Mouse (Mus musculus) heart, postnatal 0 days (tissue): ENCODE results near the gene Abhd13. TPM values are rescaled to one million over a fixed set of nuclear protein-coding genes. Genes with fewer than 3 reads are reported as not detected.

Source experiments
- ATAC-seq: fragments of 200-750 bp; cut with Nextera tagmentation; 2 replicates; pipeline ENCODE4 v1.8.0; 2017; ENCODE audit warnings: low read depth, moderate number of reproducible peaks, moderate library complexity; ENCODE audit not compliant: insufficient read depth
- DNase-seq: peaks from one replicate; pipeline ENCODE4 v3.0.0-alpha.2; 2016; ENCODE audit warnings: low spot score
- H3K27ac ChIP-seq: fragments of 300-500 bp; sonication (generic); 2 replicates; pipeline ENCODE4 v1.5.1; 2014; ENCODE audit warnings: low read depth, mild to moderate bottlenecking
- H3K27me3 ChIP-seq: fragments of 300-500 bp; sonication (generic); 2 replicates; pipeline ENCODE4 v1.6.1; 2014; ENCODE audit warnings: low read length, mixed read lengths; ENCODE audit not compliant: control insufficient read depth, insufficient read depth
- H3K36me3 ChIP-seq: fragments of 300-500 bp; sonication (generic); replicated peaks from 2 replicates; pipeline ENCODE4 v1.6.1; 2014; ENCODE audit warnings: low read length, mixed read lengths; ENCODE audit not compliant: control insufficient read depth, insufficient read depth
- H3K4me1 ChIP-seq: fragments of 300-500 bp; sonication (generic); 2 replicates; pipeline ENCODE4 v1.6.1; 2014; ENCODE audit warnings: antibody characterized with exemption; ENCODE audit not compliant: control insufficient read depth, insufficient read depth
- H3K4me2 ChIP-seq: fragments of 300-500 bp; sonication (generic); 2 replicates; pipeline ENCODE4 v1.6.1; 2014; ENCODE audit warnings: low read depth, mild to moderate bottlenecking, low read length, moderate library complexity
- H3K4me3 ChIP-seq: fragments of 300-500 bp; sonication (generic); 2 replicates; pipeline ENCODE4 v1.5.1; 2014; ENCODE audit warnings: low read depth, low read length
- H3K9ac ChIP-seq: fragments of 300-500 bp; sonication (generic); replicated peaks from 2 replicates; pipeline ENCODE4 v1.6.1; 2014; ENCODE audit warnings: low read depth, low read length, mixed read lengths
- H3K9me3 ChIP-seq: fragments of 300-500 bp; sonication (generic); replicated peaks from 2 replicates; pipeline ENCODE4 v1.6.1; 2016; ENCODE audit warnings: low read length; ENCODE audit not compliant: control insufficient read depth
- CTCF ChIP-seq: IDR thresholded peaks from 2 replicates; pipeline ENCODE4 v1.5.1; 2016; ENCODE audit warnings: antibody characterized with exemption, control low read depth, low read depth
- EP300 ChIP-seq: IDR thresholded peaks from 2 replicates; pipeline ENCODE4 v1.6.1; 2016; ENCODE audit warnings: antibody characterized with exemption, low read depth
- WGBS: fragments of 180-500 bp; shearing (Covaris S2); extraction: QIAGEN DNeasy Blood & Tissue Kit; methylation state at CpG from one replicate; pipeline ENCODE4 v1.1.7; 2014; 5-methylcytosine and 5-hydroxymethylcytosine counted together
- polyA plus RNA-seq: library from polyadenylated mRNA; unstranded; fragments of >200 nt; fragmentation: Nextera tagmentation; extraction: Ambion mirVana; gene quantifications from 2 replicates; pipeline ENCODE4 v1.2.1, GENCODE M21; 2015
- total RNA-seq: library from RNA; depleted of rRNA; stranded (reverse); fragments of >200 nt; gene quantifications from 2 replicates; pipeline ENCODE4 v1.2.3, GENCODE M21; 2014; ENCODE audit warnings: low replicate concordance

Gene Abhd13
- total and polyA plus RNA-seq, 2 experiments from 2014 or later = 11.5 to 19.9 TPM

DNA sequence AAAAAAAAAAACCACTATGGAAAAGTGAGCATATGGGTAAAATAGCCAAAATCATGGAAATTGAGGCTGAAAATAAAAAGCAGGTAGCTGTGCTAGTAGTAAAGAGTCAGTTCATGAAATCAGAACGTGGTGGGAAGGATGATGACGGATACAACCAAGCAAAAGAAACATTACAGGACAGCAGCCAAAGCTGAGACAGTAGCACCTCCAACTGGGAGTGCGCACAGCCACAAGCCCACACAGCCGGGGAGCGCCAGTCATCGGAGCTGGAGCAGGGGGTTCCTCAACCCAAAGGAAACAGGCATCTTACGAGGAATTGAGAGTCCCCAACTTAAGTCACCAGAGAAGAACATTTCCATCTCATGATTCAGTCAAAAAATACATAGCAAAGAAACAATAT is 26.6 kb downstream of the Abhd13 start:
- H3K4me3 ChIP-seq = no peak overlapping the region
- TF ChIP-seq CTCF (no peak), EP300 (no peak)
- WGBS = 75% methylated on average over 7 of the region's 7 CpGs
- DNase-seq (no peak), ATAC-seq (no peak)
- H3K36me3 ChIP-seq = no peaks in the 10 kb centered on the region
- 0 out of 2 replicates have a peak, but pooled peaks cover 5% of the 10 kb centered on the region for H3K4me1 ChIP-seq
- no peak overlapping the region for H3K4me2 ChIP-seq
- no peak overlapping the region for H3K27ac ChIP-seq
- H3K9ac ChIP-seq = no peak overlapping the region
- H3K9me3 ChIP-seq = no peaks in the 10 kb centered on the region
- H3K27me3 ChIP-seq = no peaks in the 10 kb centered on the region; the same call in 1 of the 2 replicates

GRCm38 (mm10) chr8:10006156-10006985 is 28.9 kb downstream of the Abhd13 start, which contains the start of gene Tnfsf13b:
TSS of gene Tnfsf13b (plus strand) at chr8:10006467.
- H3K36me3 ChIP-seq = no peaks in the 10 kb centered on the region
- no peaks in the 10 kb centered on the region; the same call in 1 of the 2 replicates for H3K27me3 ChIP-seq
- 59% methylated on average over 16 of the region's 16 CpGs for WGBS
- no peak for DNase-seq
- no peak within 1 kb of the TSS for H3K27ac ChIP-seq
- no peak for TF ChIP-seq CTCF
- H3K9me3 ChIP-seq = no peaks in the 10 kb centered on the region
- 0 out of 2 replicates have a peak, but pooled peaks cover 5% of the 10 kb centered on the region for H3K4me1 ChIP-seq
- peak within 1 kb of the TSS; percentile 38 for H3K4me3 ChIP-seq
- H3K4me2 ChIP-seq = peak within 1 kb of the TSS; percentile 63
- H3K9ac ChIP-seq = no peak within 1 kb of the TSS; the same call in 1 of the 2 replicates
- ATAC-seq = no peak

- DNase-seq (no peak), ATAC-seq (no peak)
- Histone ChIP-seq H3K36me3 (no peaks in the 10 kb centered on the region), H3K4me1 (0 out of 2 replicates have a peak, but pooled peaks cover 5% of the 10 kb centered on the region), H3K27me3 (no peaks in the 10 kb centered on the region; the same call in 1 of the 2 replicates), H3K9ac (no peak overlapping the region; the same call in 1 of the 2 replicates), H3K4me2 (peak overlapping the region; percentile 63), H3K27ac (no peak overlapping the region), H3K4me3 (peak overlapping the region; percentile 38), H3K9me3 (no peaks in the 10 kb centered on the region)
- 6% methylated on average over 29 of the region's 29 CpGs for WGBS
- no peak for TF ChIP-seq EP300
- no peak for TF ChIP-seq CTCF
Measured at GRCm38 (mm10) chr8:10006986-10007659, 29.6 kb downstream of the Abhd13 start.

- H3K9ac ChIP-seq = no peak overlapping the region
- H3K36me3 ChIP-seq = no peaks in the 10 kb centered on the region
- WGBS = 46% methylated on average over 6 of the region's 6 CpGs
- no peaks in the 10 kb centered on the region; the same call in 1 of the 2 replicates for H3K27me3 ChIP-seq
- H3K27ac ChIP-seq = no peak overlapping the region
- no peak for ATAC-seq
- H3K9me3 ChIP-seq = no peaks in the 10 kb centered on the region
- peak overlapping the region; percentile 63 for H3K4me2 ChIP-seq
- DNase-seq = no peak
- 0 out of 2 replicates have a peak, but pooled peaks cover 5% of the 10 kb centered on the region for H3K4me1 ChIP-seq
- TF ChIP-seq EP300 (no peak), CTCF (no peak)
- H3K4me3 ChIP-seq = peak overlapping the region; percentile 38
Measured at GRCm38 (mm10) chr8:10007660-10008028, 30.1 kb downstream of the Abhd13 start.

GRCm38 (mm10) chr8:10016252-10016651 is 38.7 kb downstream of the Abhd13 start:
- 60% methylated on average over 1 of the region's 1 CpGs for WGBS
- DNase-seq (no peak), ATAC-seq (no peak)
- Histone ChIP-seq H3K9ac (no peak overlapping the region), H3K27me3 (no peaks in the 10 kb centered on the region), H3K27ac (no peak overlapping the region), H3K4me2 (no peak overlapping the region), H3K36me3 (no peaks in the 10 kb centered on the region), H3K4me1 (no peaks in the 10 kb centered on the region), H3K4me3 (no peak overlapping the region), H3K9me3 (no peaks in the 10 kb centered on the region)
- TF ChIP-seq EP300 (no peak), CTCF (no peak)
